Mouse (Mus musculus) C2C12 (cell line): Measurements from ENCODE around the gene Bmyc.

Source experiments
- CEBPB ChIP-seq: IDR thresholded peaks from one replicate; pipeline ENCODE4 v1.6.1; 2011; ENCODE audit warnings: low read depth, mild to moderate bottlenecking, control low read depth, moderate library complexity
- CTCF ChIP-seq: IDR thresholded peaks from one replicate; pipeline ENCODE4 v1.5.1; 2011; ENCODE audit not compliant: control insufficient read depth, insufficient read depth, insufficient read length
- MAX ChIP-seq: IDR thresholded peaks from one replicate; pipeline ENCODE4 v1.6.1; 2011; ENCODE audit warnings: mild to moderate bottlenecking, control low read depth

- TF ChIP-seq MAX (no peak), CTCF (no peak), CEBPB (no peak)
Measured at GRCm38 (mm10) chr2:25706643-25707481, at the start of gene Bmyc.
